Mouse (Mus musculus) MEL (cell line): ENCODE measurements around the gene Slc30a1. TPM values are rescaled to one million over a fixed set of nuclear protein-coding genes. Genes with fewer than 3 reads are reported as not detected.

Experiments used
- DNase-seq: peaks from one replicate; pipeline ENCODE4 v3.0.0; 2011; ENCODE audit warnings: low read depth, low spot score
- H3K27ac ChIP-seq: 2 replicates; pipeline ENCODE4 v1.5.1; 2012; ENCODE audit warnings: low read depth, mild to moderate bottlenecking, control low read depth, low read length, moderate library complexity; ENCODE audit not compliant: control insufficient read depth
- H3K27me3 ChIP-seq, 2 experiments: fragments of 150-350 bp in 1 of 2; sonication (generic) in 1 of 2; 2 replicates each; pipeline ENCODE4 v1.6.1; 2012; ENCODE audit warnings: low read length in 2 of 2, mild to moderate bottlenecking in 2 of 2, improper control_type of control experiment in 1 of 2, moderate library complexity in 1 of 2; ENCODE audit not compliant: insufficient read depth in 2 of 2, control insufficient read depth in 1 of 2
- H3K36me3 ChIP-seq, 2 experiments: 2 replicates each; pipeline ENCODE4 v1.6.1; 2012 to 2014; ENCODE audit warnings: low read length in 2 of 2, improper control_type of control experiment in 1 of 2, inconsistent platforms in 1 of 2, mild to moderate bottlenecking in 1 of 2; ENCODE audit not compliant: insufficient read depth in 2 of 2, control insufficient read depth in 1 of 2
- H3K4me1 ChIP-seq, 2 experiments: fragments of 150-350 bp in 1 of 2; sonication (generic) in 1 of 2; 2 replicates each; pipeline ENCODE4 v1.6.1; 2012; ENCODE audit warnings: low read length in 2 of 2, improper control_type of control experiment in 1 of 2, mild to moderate bottlenecking in 1 of 2; ENCODE audit not compliant: insufficient read depth in 2 of 2, control insufficient read depth in 1 of 2
- H3K4me3 ChIP-seq, 2 experiments: fragments of 150-350 bp in 1 of 2; sonication (generic) in 1 of 2; 2 replicates each; pipeline ENCODE4 v1.5.1; 2012; ENCODE audit warnings: low read depth in 2 of 2, low read length in 2 of 2, mild to moderate bottlenecking in 2 of 2, moderate library complexity in 2 of 2, control low read depth in 1 of 2, improper control_type of control experiment in 1 of 2; ENCODE audit not compliant: control insufficient read depth in 1 of 2, insufficient read depth in 1 of 2
- H3K79me2 ChIP-seq: 2 replicates; pipeline ENCODE4 v1.6.1; 2012; ENCODE audit warnings: mild to moderate bottlenecking, low read length, moderate library complexity; ENCODE audit not compliant: control insufficient read depth, poor library complexity, insufficient read depth
- H3K9ac ChIP-seq: 2 replicates; pipeline ENCODE4 v1.6.1; 2012; ENCODE audit warnings: low read depth, mild to moderate bottlenecking, control low read depth, low read length, moderate library complexity; ENCODE audit not compliant: control insufficient read depth, poor library complexity, severe bottlenecking
- H3K9me3 ChIP-seq: fragments of 150-350 bp; sonication (generic); replicated peaks from 2 replicates; pipeline ENCODE4 v1.6.1; 2012; ENCODE audit warnings: mild to moderate bottlenecking, low read length, improper control_type of control experiment, moderate library complexity; ENCODE audit not compliant: insufficient read depth
- BHLHE40 ChIP-seq: IDR thresholded peaks from 2 replicates; pipeline ENCODE4 v1.6.1; 2012; ENCODE audit warnings: low read depth, mild to moderate bottlenecking, inconsistent platforms, low read length, improper control_type of control experiment, borderline replicate concordance
- CHD1 ChIP-seq: IDR thresholded peaks from 2 replicates; pipeline ENCODE4 v1.6.1; 2012; ENCODE audit warnings: low read depth, mild to moderate bottlenecking, inconsistent platforms, low read length, improper control_type of control experiment
- CHD2 ChIP-seq: IDR thresholded peaks from 2 replicates; pipeline ENCODE4 v1.6.1; 2011; ENCODE audit warnings: low read length, improper control_type of control experiment
- CTCF ChIP-seq, 3 experiments: IDR thresholded peaks in 2 of 3; conservative IDR thresholded peaks in 1 of 3; 2 replicates each; pipeline ENCODE4 v1.5.1; 2011 to 2012; ENCODE audit warnings: low read length in 3 of 3, low read depth in 2 of 3, mild to moderate bottlenecking in 2 of 3, improper control_type of control experiment in 1 of 3, inconsistent platforms in 1 of 3, mixed read lengths in 1 of 3, moderate library complexity in 1 of 3; ENCODE audit not compliant: control insufficient read depth in 1 of 3, insufficient read depth in 1 of 3, poor library complexity in 1 of 3, severe bottlenecking in 1 of 3
- E2F4 ChIP-seq: IDR thresholded peaks from 2 replicates; pipeline ENCODE4 v1.6.1; 2011; ENCODE audit warnings: low read depth, low read length, improper control_type of control experiment, borderline replicate concordance
- EP300 ChIP-seq, 2 experiments: IDR thresholded peaks; 2 replicates each; pipeline ENCODE4 v1.6.1; 2011; ENCODE audit warnings: improper control_type of control experiment in 2 of 2, low read length in 2 of 2, low read depth in 1 of 2, mild to moderate bottlenecking in 1 of 2
- ETS1 ChIP-seq: IDR thresholded peaks from 2 replicates; pipeline ENCODE4 v1.6.1; 2012; ENCODE audit warnings: low read depth, mild to moderate bottlenecking, inconsistent platforms, low read length, improper control_type of control experiment, moderate library complexity
- MYB ChIP-seq: IDR thresholded peaks from 2 replicates; pipeline ENCODE4 v1.6.1; 2011; ENCODE audit warnings: mild to moderate bottlenecking, low read depth, low read length, improper control_type of control experiment
- MYC ChIP-seq: IDR thresholded peaks from 2 replicates; pipeline ENCODE4 v1.6.1; 2011; ENCODE audit warnings: low read depth, mild to moderate bottlenecking, low read length, improper control_type of control experiment, moderate library complexity
- NELFE ChIP-seq: IDR thresholded peaks from 2 replicates; pipeline ENCODE4 v1.6.1; 2011; ENCODE audit warnings: low read depth, low read length, improper control_type of control experiment
- NRF1 ChIP-seq: IDR thresholded peaks from 2 replicates; pipeline ENCODE4 v1.6.1; 2014; ENCODE audit warnings: low read depth, mild to moderate bottlenecking, inconsistent platforms, low read length, improper control_type of control experiment, moderate library complexity; ENCODE audit not compliant: poor library complexity, insufficient read depth, severe bottlenecking
- POLR2A ChIP-seq, 2 experiments: IDR thresholded peaks; 2 replicates each; pipeline ENCODE4 v1.6.1; 2011 to 2012; ENCODE audit warnings: low read length in 2 of 2, mild to moderate bottlenecking in 2 of 2, control low read depth in 1 of 2, improper control_type of control experiment in 1 of 2, low read depth in 1 of 2, moderate library complexity in 1 of 2; ENCODE audit not compliant: control insufficient read depth in 1 of 2, insufficient read depth in 1 of 2, poor library complexity in 1 of 2
- POLR2AphosphoS2 ChIP-seq: IDR thresholded peaks from 2 replicates; pipeline ENCODE4 v1.6.1; 2011; ENCODE audit warnings: low read length, improper control_type of control experiment
- RCOR1 ChIP-seq: IDR thresholded peaks from 2 replicates; pipeline ENCODE4 v1.6.1; 2012; ENCODE audit warnings: low read depth, mild to moderate bottlenecking, inconsistent platforms, low read length, improper control_type of control experiment
- TAL1 ChIP-seq: IDR thresholded peaks from 2 replicates; pipeline ENCODE4 v1.6.1; 2012; ENCODE audit warnings: mild to moderate bottlenecking, inconsistent platforms, low read length, moderate library complexity, mixed read lengths
- USF1 ChIP-seq: IDR thresholded peaks from 2 replicates; pipeline ENCODE4 v1.6.1; 2014; ENCODE audit warnings: low read depth, mild to moderate bottlenecking, inconsistent platforms, low read length, improper control_type of control experiment, moderate library complexity
- USF2 ChIP-seq, 2 experiments: IDR thresholded peaks; 2 replicates each; pipeline ENCODE4 v1.6.1; 2011 to 2012; ENCODE audit warnings: improper control_type of control experiment in 2 of 2, low read length in 2 of 2, borderline replicate concordance in 1 of 2, inconsistent platforms in 1 of 2, low read depth in 1 of 2, mild to moderate bottlenecking in 1 of 2; ENCODE audit not compliant: insufficient read depth in 1 of 2
- ZMIZ1 ChIP-seq: IDR thresholded peaks from 2 replicates; pipeline ENCODE4 v1.6.1; 2012; ENCODE audit warnings: low read depth, mild to moderate bottlenecking, inconsistent platforms, low read length, improper control_type of control experiment, moderate library complexity
- ZNF384 ChIP-seq: IDR thresholded peaks from 2 replicates; pipeline ENCODE4 v1.6.1; 2012; ENCODE audit warnings: low read depth, mild to moderate bottlenecking, inconsistent platforms, low read length, improper control_type of control experiment
- polyA plus RNA-seq, 2 experiments: library from polyadenylated mRNA; stranded (reverse) in 1 of 2; unstranded in 1 of 2; fragments of >175 nt in 1 of 2; fragments of >200 nt in 1 of 2; gene quantifications; 2 replicates each; pipeline versions ENCODE4 v1.2.1 to v1.2.4; 2012; ENCODE audit warnings: low replicate concordance in 2 of 2, low read depth in 1 of 2; ENCODE audit not compliant: insufficient read length in 2 of 2, insufficient read depth in 1 of 2, missing spikeins in 1 of 2
- total RNA-seq: library from RNA; depleted of rRNA; stranded (reverse); fragments of 300-350 nt; gene quantifications from 2 replicates; pipeline ENCODE4 v1.2.3, GENCODE M21; 2012

The Slc30a1 gene
- total and polyA plus RNA-seq, 3 experiments: 10.4 to 10.7 TPM; not detected in 1

- no peak overlapping the region for H3K27ac ChIP-seq
- no peak for DNase-seq
- peaks cover 0 to 35% of the 10 kb centered on the region in 2 experiments for H3K36me3 ChIP-seq
- no peak overlapping the region for H3K9ac ChIP-seq
- H3K79me2 ChIP-seq: peaks cover 39% of the 10 kb centered on the region
- H3K27me3 ChIP-seq: no peaks in the 10 kb centered on the region
- no peak overlapping the region for H3K4me3 ChIP-seq
- peaks cover 14 to 30% of the 10 kb centered on the region in 2 experiments for H3K4me1 ChIP-seq
- no peaks in the 10 kb centered on the region for H3K9me3 ChIP-seq
- TF ChIP-seq ETS1 (no peak), CHD2 (no peak), RCOR1 (no peak)
Observed at GRCm38 (mm10) chr1:191908906-191909305, 2.3 kb downstream of the Slc30a1 start.

GRCm38 (mm10) chr1:191909316-191909715 is 2.7 kb downstream of the Slc30a1 start:
- no peak overlapping the region for H3K4me3 ChIP-seq

GRCm38 (mm10) chr1:191910646-191911045 is 4.1 kb downstream of the Slc30a1 start:
- 0 out of 2 replicates have a peak overlapping the region, but pooled peaks have one; percentile 3 for H3K27ac ChIP-seq
- H3K4me1 ChIP-seq: peaks cover 14 to 30% of the 10 kb centered on the region in 2 experiments
- H3K27me3 ChIP-seq: no peaks in the 10 kb centered on the region
- H3K79me2 ChIP-seq: peaks cover 39% of the 10 kb centered on the region
- H3K9me3 ChIP-seq: no peaks in the 10 kb centered on the region
- peaks cover 0 to 35% of the 10 kb centered on the region in 2 experiments for H3K36me3 ChIP-seq
- DNase-seq: peak; percentile 27
- no peak for TF ChIP-seq EP300 (IDR thresholded peaks at IDR 0.05; ENCODE audit: low read depth in 1 of 2, low read length in 2 of 2)
- TF ChIP-seq BHLHE40: no peak
- no peak for TF ChIP-seq ZNF384
- TF ChIP-seq USF1: no peak
- no peak for TF ChIP-seq POLR2A (IDR thresholded peaks at IDR 0.05; ENCODE audit: control insufficient read depth in 1 of 2, insufficient read depth in 1 of 2, low read depth in 1 of 2, low read length in 2 of 2, poor library complexity in 1 of 2)
- TF ChIP-seq USF2 (IDR thresholded peaks at IDR 0.05; ENCODE audit: borderline replicate concordance in 1 of 2, insufficient read depth in 1 of 2, low read depth in 1 of 2, low read length in 2 of 2): no peak
- no peak for TF ChIP-seq CHD1
- TF ChIP-seq NRF1: no peak
- TF ChIP-seq POLR2AphosphoS2: no peak
- TF ChIP-seq, all 39 proteins: peak for 0
- peak overlapping the region; percentile 1 to 26; a peak in 3 of 4 replicates for H3K4me3 ChIP-seq
- H3K9ac ChIP-seq: no peak overlapping the region

More at GRCm38 (mm10) chr1:191909316-191909715, 2.7 kb downstream of the Slc30a1 start:
- Histone ChIP-seq H3K27ac (no peak overlapping the region), H3K9me3 (no peaks in the 10 kb centered on the region), H3K79me2 (peaks cover 39% of the 10 kb centered on the region), H3K4me1 (peaks cover 14 to 30% of the 10 kb centered on the region in 2 experiments), H3K36me3 (peaks cover 0 to 35% of the 10 kb centered on the region in 2 experiments), H3K27me3 (no peaks in the 10 kb centered on the region), H3K9ac (no peak overlapping the region)
- no peak for TF ChIP-seq CHD1
- TF ChIP-seq BHLHE40: no peak
- TF ChIP-seq MYB: no peak
- TF ChIP-seq NELFE: no peak
- TF ChIP-seq MYC: no peak
- no peak for TF ChIP-seq TAL1
- TF ChIP-seq CTCF (IDR thresholded peaks at IDR 0.05 in 2 of 3, conservative IDR thresholded peaks at IDR 0.05 in 1 of 3; ENCODE audit: control insufficient read depth in 1 of 3, insufficient read depth in 1 of 3, low read depth in 2 of 3, low read length in 3 of 3, poor library complexity in 1 of 3, severe bottlenecking in 1 of 3): no peak
- no peak for TF ChIP-seq ZMIZ1
- no peak for TF ChIP-seq E2F4
- DNase-seq: peak; percentile 20
